ENCODE assay signal across 27 mouse cellular contexts in genomic region chr6:127575194-127575593, GRCm38 (mm10). TPM values are rescaled to one million over a fixed set of nuclear protein-coding genes. Genes with fewer than 3 reads are reported as not detected.
DNase-seq lines count a peak whose midpoint lies in the region; ATAC-seq lines count a peak whose summit lies in the region.
"Had no signal": no experiment of that assay in that cellular context is flagged by ENCODE, and none has a peak within 500 bp of the region (broad histone marks: within the 10 kb centered on the region; RNA-seq: fewer than 3 reads in every experiment).

No protein-coding gene starts in this region.

- no peak overlapping the region for H3K9ac ChIP-seq in midbrain, embryonic 11.5 days (ENCODE audit: low read length)
- no peak overlapping the region for H3K9ac ChIP-seq in midbrain, embryonic 15.5 days
- H3K9ac ChIP-seq: embryonic facial prominence, embryonic 12.5 days; embryonic facial prominence, embryonic 15.5 days; forebrain, postnatal 0 days; heart, embryonic 12.5 days; heart, embryonic 15.5 days; hindbrain, embryonic 14.5 days; intestine, embryonic 15.5 days had no signal

- no peak overlapping the region for H3K27ac ChIP-seq in midbrain, embryonic 11.5 days (ENCODE audit: low read depth, low read length)
- no peak overlapping the region for H3K27ac ChIP-seq in midbrain, embryonic 15.5 days
- H3K27ac ChIP-seq: embryonic facial prominence, embryonic 12.5 days; embryonic facial prominence, embryonic 15.5 days; heart, embryonic 15.5 days; hindbrain, embryonic 14.5 days; hindbrain, postnatal 0 days; intestine, embryonic 15.5 days had no signal

- WGBS in midbrain, embryonic 11.5 days = 79% methylated on average over 2 of the region's 2 CpGs
- WGBS in midbrain, embryonic 15.5 days = 92% methylated on average over 2 of the region's 2 CpGs

- H3K27me3 ChIP-seq in midbrain, embryonic 11.5 days (ENCODE audit: control insufficient read depth, insufficient read depth, low read length) = no peaks in the 10 kb centered on the region
- no peaks in the 10 kb centered on the region for H3K27me3 ChIP-seq in midbrain, embryonic 15.5 days (replicated peaks)
- H3K27me3 ChIP-seq in splenic B cell, adult 2 months (ENCODE audit: control insufficient read depth, insufficient read depth, low read length, poor library complexity, severe bottlenecking) = no peaks in the 10 kb centered on the region
- H3K27me3 ChIP-seq: embryonic facial prominence, embryonic 12.5 days; embryonic facial prominence, embryonic 15.5 days; heart, embryonic 12.5 days; heart, embryonic 15.5 days; intestine, embryonic 15.5 days had no signal

- H3K4me3 ChIP-seq in midbrain, embryonic 11.5 days (ENCODE audit: low read depth, low read length) = no peak overlapping the region
- no peak overlapping the region for H3K4me3 ChIP-seq in midbrain, embryonic 15.5 days
- H3K4me3 ChIP-seq: embryonic facial prominence, embryonic 12.5 days; embryonic facial prominence, embryonic 15.5 days; heart, embryonic 12.5 days; heart, embryonic 15.5 days; intestine, embryonic 15.5 days had no signal

- DNase-seq in midbrain, embryonic 11.5 days (ENCODE audit: low spot score, missing footprints) = peak; percentile 35
- peak; percentile 26 for DNase-seq in CD4-positive, CD25-positive, alpha-beta regulatory T cell, adult 2 months (ENCODE audit: low read depth, low spot score)
- peak; percentile 51 for DNase-seq in splenic B cell, adult 2 months (ENCODE audit: low read depth, low spot score)
- DNase-seq in heart, postnatal 25 days (ENCODE audit: low spot score) = no peak
- DNase-seq in urinary bladder, postnatal 4 days (ENCODE audit: low spot score in 2 of 2) = no peak
- no peak for DNase-seq in lung, postnatal 36 days
- DNase-seq: adrenal gland, adult 8-10 months; adrenal gland, postnatal 25 days; B cell, adult 2 months; cerebellum, adult 11-12 months; cerebellum, adult 8-10 months; cerebellum, postnatal 10 days; forebrain, postnatal 0 days; gastrocnemius, postnatal 25 days; heart, adult 18-20 months; heart, postnatal 10 days; heart, postnatal 4 days had no signal

- intact Hi-C loops in heart, postnatal 25 days (cut with DNase I) = no loop called here

- H3K4me2 ChIP-seq in midbrain, embryonic 11.5 days = no peak overlapping the region
- no peak overlapping the region for H3K4me2 ChIP-seq in midbrain, embryonic 15.5 days
- H3K4me2 ChIP-seq: embryonic facial prominence, embryonic 12.5 days; embryonic facial prominence, embryonic 15.5 days; heart, embryonic 12.5 days; heart, embryonic 15.5 days; hindbrain, embryonic 14.5 days; intestine, embryonic 15.5 days had no signal

- H3K36me3 ChIP-seq in midbrain, embryonic 11.5 days (ENCODE audit: control insufficient read depth, insufficient read depth, low read length) = no peaks in the 10 kb centered on the region
- H3K36me3 ChIP-seq in midbrain, embryonic 15.5 days (replicated peaks) = no peaks in the 10 kb centered on the region
- H3K36me3 ChIP-seq in splenic B cell, adult 2 months (ENCODE audit: control insufficient read depth, insufficient read depth, low read length, poor library complexity, severe bottlenecking) = no peaks in the 10 kb centered on the region
- H3K36me3 ChIP-seq: embryonic facial prominence, embryonic 12.5 days; embryonic facial prominence, embryonic 15.5 days; heart, embryonic 12.5 days; heart, embryonic 15.5 days; intestine, embryonic 15.5 days had no signal

- no peaks in the 10 kb centered on the region for H3K4me1 ChIP-seq in midbrain, embryonic 11.5 days (ENCODE audit: control insufficient read depth, insufficient read depth, low read length)
- H3K4me1 ChIP-seq in midbrain, embryonic 15.5 days = no peaks in the 10 kb centered on the region
- H3K4me1 ChIP-seq: embryonic facial prominence, embryonic 15.5 days; heart, embryonic 12.5 days; heart, embryonic 15.5 days had no signal

- H3K9me3 ChIP-seq in midbrain, embryonic 11.5 days (ENCODE audit: control insufficient read depth, low read length) = no peaks in the 10 kb centered on the region
- no peaks in the 10 kb centered on the region for H3K9me3 ChIP-seq in midbrain, embryonic 15.5 days
- H3K9me3 ChIP-seq: embryonic facial prominence, embryonic 12.5 days; embryonic facial prominence, embryonic 15.5 days; heart, embryonic 12.5 days; heart, embryonic 15.5 days; intestine, embryonic 15.5 days had no signal

- no peak for ATAC-seq in midbrain, embryonic 11.5 days (ENCODE audit: low FRiP score)
- no peak for ATAC-seq in midbrain, embryonic 15.5 days (replicated peaks)
- ATAC-seq in activated CD4-positive, CD25-positive, alpha-beta regulatory T cell, adult 4 months = peak; percentile 50
- ATAC-seq: forebrain, embryonic 14.5 days; forebrain, postnatal 0 days; hindbrain, postnatal 0 days; intestine, embryonic 15.5 days had no signal

RNA-seq across cellular contexts. Expression of gene Cracr2a, which starts 14.1 kb away (rescaled TPM):
- 0.34 and 0.87 TPM in 2 replicates for polyA plus RNA-seq in midbrain, embryonic 11.5 days (2014; fragmentation: Nextera tagmentation; extraction: Ambion mirVana)
- polyA plus RNA-seq in midbrain, embryonic 15.5 days (2015; fragmentation: Nextera tagmentation; extraction: Ambion mirVana) = 0.11 and 0.74 TPM in 2 replicates
- 10 to 100 TPM; 11.2 to 12.3 TPM for polyA plus RNA-seq in activated CD4-positive, CD25-positive, alpha-beta regulatory T cell, adult 4 months (2017; shearing (Covaris generic))
- 1 to 10 TPM; 1.5 to 1.6 TPM for total RNA-seq in heart, postnatal 25 days (2021)

Comparison
In these comparisons a context has a peak if more than half of its experiments do, and no peak if none do; other contexts are left out.
1. DNase-seq: peak in midbrain, embryonic 11.5 days (single experiment), CD4-positive, CD25-positive, alpha-beta regulatory T cell, adult 2 months (single experiment) and splenic B cell, adult 2 months (single experiment); none in heart, postnatal 25 days (single experiment), urinary bladder, postnatal 4 days (0 of 2) and lung, postnatal 36 days (single experiment).